Mouse (Mus musculus) cortical plate, adult 2 months (tissue): ENCODE results near the gene Tctex1d1.

Source experiments
- CTCF ChIP-seq: fragments of 200-500 bp; IDR thresholded peaks from 2 replicates; pipeline ENCODE4 v1.5.1; 2011; ENCODE audit warnings: mild to moderate bottlenecking, control low read depth, low read length; ENCODE audit not compliant: insufficient read depth; ENCODE audit errors: extremely low read depth
- POLR2A ChIP-seq: fragments of 200-500 bp; IDR thresholded peaks from 2 replicates; pipeline ENCODE4 v1.6.1; 2011; ENCODE audit warnings: mild to moderate bottlenecking, low read length, control low read depth; ENCODE audit not compliant: insufficient read depth; ENCODE audit errors: extremely low read depth

GRCm38 (mm10) chr4:102940738-102941137 is 37.7 kb upstream of the Tctex1d1 start:
- TF ChIP-seq CTCF, result no peak
- no peak for TF ChIP-seq POLR2A
